Mouse (Mus musculus) embryonic fibroblast, embryonic 13.5 days (primary cell): Measurements from ENCODE around the gene Rasl11b.
A peak's percentile ranks its signal among the peaks of the same experiment; 100 is the strongest.

Experiments used
- CTCF ChIP-seq: IDR thresholded peaks from 2 replicates; pipeline ENCODE4 v1.5.1; 2011; ENCODE audit warnings: mild to moderate bottlenecking, control low read depth, low read length, moderate library complexity, borderline replicate concordance; ENCODE audit not compliant: insufficient read depth
- POLR2A ChIP-seq: IDR thresholded peaks from 2 replicates; pipeline ENCODE4 v1.6.1; 2011; ENCODE audit warnings: low read depth, mild to moderate bottlenecking, control low read depth, low read length, moderate library complexity

DNA sequence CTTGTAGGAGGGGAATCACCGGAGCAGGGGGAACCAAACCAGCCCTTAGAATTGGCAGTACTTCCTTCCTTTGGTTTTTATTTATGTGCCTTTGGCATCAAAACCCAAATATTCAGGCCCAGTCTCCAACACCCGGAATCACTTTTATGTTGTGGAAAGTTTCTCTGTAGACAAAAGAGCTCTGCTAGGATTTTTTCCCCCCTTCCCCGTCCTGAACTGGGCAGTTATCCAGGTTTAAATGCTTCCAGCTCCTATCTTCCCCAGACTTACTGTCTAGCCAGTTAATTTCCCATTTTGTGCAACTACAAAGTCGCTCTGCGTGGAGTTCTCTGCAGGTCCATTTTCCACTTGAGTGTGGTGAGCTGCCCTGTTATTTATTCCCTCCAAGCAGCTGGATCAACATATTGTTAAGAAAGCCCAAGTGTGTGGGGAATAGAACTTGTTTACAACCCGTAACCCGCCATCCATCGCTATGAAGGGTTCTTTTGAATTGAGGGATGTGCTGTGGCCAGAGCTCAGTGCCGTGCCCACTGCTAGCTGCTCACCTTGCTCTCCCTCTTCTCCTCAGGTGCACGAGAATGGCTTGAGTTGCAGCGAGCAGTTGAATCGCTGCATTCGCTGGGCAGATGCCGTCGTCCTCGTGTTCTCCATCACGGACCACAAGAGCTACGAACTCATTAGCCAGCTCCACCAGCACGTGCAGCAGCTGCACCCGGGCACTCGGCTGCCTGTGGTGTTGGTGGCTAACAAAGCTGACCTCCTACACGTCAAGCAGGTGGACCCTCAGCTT, 2.6 kb downstream of the Rasl11b start:
- TF ChIP-seq POLR2A (peak; percentile 15; the same call in 1 of the 2 replicates), CTCF (no peak)
